In genomic region chr2:118257094-118257493, GRCm38 (mm10) we compare ENCODE assay signal across 8 mouse cellular contexts. TPM values are rescaled to one million over a fixed set of nuclear protein-coding genes. Genes with fewer than 3 reads are reported as not detected.
A peak's percentile ranks its signal among the peaks of the same experiment; 100 is the strongest.
DNase-seq lines count a peak whose midpoint lies in the region; ATAC-seq and TF ChIP-seq lines count a peak whose summit lies in the region.

No protein-coding gene starts in this region.

- H3K4me1 ChIP-seq in neural tube, embryonic 11.5 days (ENCODE audit: control insufficient read depth, insufficient read depth, low read length) = no peaks in the 10 kb centered on the region; the same call in 1 of the 2 replicates
- peaks cover 4% of the 10 kb centered on the region; the same call in 1 of the 2 replicates for H3K4me1 ChIP-seq in limb, embryonic 14.5 days (ENCODE audit: control insufficient read depth, insufficient read depth, low read length)

- 81% methylated on average over 8 of the region's 8 CpGs for WGBS in neural tube, embryonic 11.5 days
- WGBS in limb, embryonic 14.5 days = 71% methylated on average over 8 of the region's 8 CpGs

- no peak overlapping the region for H3K4me3 ChIP-seq in neural tube, embryonic 11.5 days (ENCODE audit: low read depth, low read length)
- H3K4me3 ChIP-seq in limb, embryonic 14.5 days (replicated peaks; ENCODE audit: low read length) = peak overlapping the region; percentile 36

- peak; percentile 11 for DNase-seq in adrenal gland, adult 2 months
- DNase-seq in adrenal gland, adult 8-10 months = no peak
- DNase-seq in neural tube, embryonic 11.5 days (ENCODE audit: low spot score) = no peak
- no peak for DNase-seq in neural tube, embryonic 10.5 days (ENCODE audit: extremely low spot score, low spot score)
- no peak for DNase-seq in limb, embryonic 14.5 days (ENCODE audit: low spot score)
- peak; percentile 8 for DNase-seq in splenic B cell, adult 2 months (ENCODE audit: low read depth, low spot score)
- no peak for DNase-seq in lung, postnatal 36 days

- H3K4me2 ChIP-seq in neural tube, embryonic 11.5 days (ENCODE audit: low read depth) = peak overlapping the region; percentile 53
- H3K4me2 ChIP-seq in limb, embryonic 14.5 days (replicated peaks; ENCODE audit: low read depth, low read length, severe bottlenecking) = peak overlapping the region; percentile 62

- H3K27ac ChIP-seq in neural tube, embryonic 11.5 days (ENCODE audit: low read depth, low read length) = no peak overlapping the region
- H3K27ac ChIP-seq in limb, embryonic 14.5 days (replicated peaks; ENCODE audit: low read depth, low read length) = no peak overlapping the region

- H3K9me3 ChIP-seq in neural tube, embryonic 11.5 days (ENCODE audit: control insufficient read depth, low read length) = peaks cover 4% of the 10 kb centered on the region; the same call in 1 of the 2 replicates
- H3K9me3 ChIP-seq in limb, embryonic 14.5 days (ENCODE audit: control insufficient read depth, low read length) = no peaks in the 10 kb centered on the region

- no peak overlapping the region for H3K9ac ChIP-seq in neural tube, embryonic 11.5 days (ENCODE audit: low read length)
- no peak overlapping the region for H3K9ac ChIP-seq in limb, embryonic 14.5 days (ENCODE audit: low read depth, low read length, severe bottlenecking)

- H3K27me3 ChIP-seq in neural tube, embryonic 11.5 days (ENCODE audit: control insufficient read depth, insufficient read depth, low read length) = no peaks in the 10 kb centered on the region
- H3K27me3 ChIP-seq in limb, embryonic 14.5 days (ENCODE audit: control insufficient read depth, insufficient read depth, low read length) = no peaks in the 10 kb centered on the region
- no peaks in the 10 kb centered on the region for H3K27me3 ChIP-seq in splenic B cell, adult 2 months (ENCODE audit: control insufficient read depth, insufficient read depth, low read length, poor library complexity, severe bottlenecking)

- no peak for TF ChIP-seq POLR2A in limb, embryonic 14.5 days (IDR thresholded peaks at IDR 0.05; ENCODE audit: borderline replicate concordance, extremely low read depth, insufficient read depth, insufficient read length)

- no peaks in the 10 kb centered on the region for H3K36me3 ChIP-seq in neural tube, embryonic 11.5 days (ENCODE audit: control insufficient read depth, insufficient read depth, low read length)
- no peaks in the 10 kb centered on the region for H3K36me3 ChIP-seq in limb, embryonic 14.5 days (ENCODE audit: control insufficient read depth, insufficient read depth, low read length)
- no peaks in the 10 kb centered on the region for H3K36me3 ChIP-seq in splenic B cell, adult 2 months (ENCODE audit: control insufficient read depth, insufficient read depth, low read length, poor library complexity, severe bottlenecking)

- no peak for ATAC-seq in neural tube, embryonic 11.5 days (ENCODE audit: insufficient read depth, low FRiP score, low TSS enrichment)
- ATAC-seq in limb, embryonic 14.5 days (ENCODE audit: low FRiP score, low read depth) = no peak
- ATAC-seq in erythroid progenitor cell, adult 5-6 weeks (replicated peaks; ENCODE audit: low FRiP score, poor library complexity, severe bottlenecking) = no peak

RNA-seq across cellular contexts. Expression of gene Fsip1, which starts 0.3 kb away (rescaled TPM):
- under 1 TPM; 0.37 to 0.45 TPM for total RNA-seq in adrenal gland, adult 2 months (2021)
- not detected in 2 replicates for polyA plus RNA-seq in adrenal gland, adult 2 months (2012; rRNA removed)
- total RNA-seq in adrenal gland, adult 8-10 months (2022) = under 1 TPM; 0.26 to 0.77 (median 0.43) TPM
- polyA plus RNA-seq in neural tube, embryonic 11.5 days (2014; fragmentation: Nextera tagmentation; extraction: Ambion mirVana) = 2.6 and 3.3 TPM in 2 replicates
- 0.32 and 0.40 TPM in 2 replicates for polyA plus RNA-seq in limb, embryonic 14.5 days (2012; rRNA removed)
- polyA plus RNA-seq in limb, embryonic 14.5 days (2014; fragmentation: Nextera tagmentation; extraction: Ambion mirVana) = 0.32 and 0.54 TPM in 2 replicates
- not detected in 2 replicates for total RNA-seq in erythroid progenitor cell, adult 5-6 weeks (2015; ENCODE audit: low replicate concordance)
- total RNA-seq in erythroid progenitor cell, adult 5-6 weeks (2017; ENCODE audit: low replicate concordance) = not detected in 2 replicates

Comparison
In these comparisons a context has a peak if more than half of its experiments do, and no peak if none do; other contexts are left out.
1. DNase-seq: peak in adrenal gland, adult 2 months (single experiment) and splenic B cell, adult 2 months (single experiment); none in adrenal gland, adult 8-10 months (single experiment), neural tube, embryonic 11.5 days (single experiment), neural tube, embryonic 10.5 days (single experiment), limb, embryonic 14.5 days (single experiment) and lung, postnatal 36 days (single experiment).